Mouse (Mus musculus): ENCODE results near the gene Anapc4. TPM values are rescaled to one million over a fixed set of nuclear protein-coding genes. Genes with fewer than 3 reads are reported as not detected.

Gene Anapc4
- 10 to 100 TPM; 68.8 to 78.4 TPM for polyA plus RNA-seq (2017; shearing (Covaris generic))

DNA sequence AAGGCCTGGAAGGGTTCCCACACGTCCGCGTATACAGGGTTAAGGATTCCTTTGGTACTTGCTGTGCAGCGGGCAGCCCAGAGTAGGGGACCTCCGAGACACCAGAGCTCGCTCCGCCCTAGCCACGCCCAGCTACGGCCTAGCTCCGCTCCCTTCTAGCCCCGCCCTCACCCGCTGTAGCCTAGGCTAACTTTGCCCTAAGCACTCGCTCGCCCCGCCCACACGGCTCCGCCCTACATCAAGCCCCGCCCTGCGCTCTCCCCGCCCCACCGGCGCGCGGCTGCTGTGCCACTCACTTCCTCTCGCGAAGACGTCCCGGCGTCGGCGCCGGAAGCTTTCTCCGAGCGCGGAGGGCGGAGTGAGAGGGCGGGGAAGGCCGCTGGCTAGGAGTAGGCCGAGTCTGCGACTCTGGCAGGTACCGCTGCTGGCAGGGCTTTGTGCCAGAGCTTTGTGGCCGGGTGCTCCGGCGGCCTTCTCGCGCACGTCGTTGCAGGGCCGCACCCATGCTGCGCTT, at the start of gene Anapc4:
Anapc4 (plus strand) TSS at position 252 of the 514 bp plus-strand sequence.
- ATAC-seq = peak; percentile 94

- peak; percentile 9 for ATAC-seq
Observed at GRCm38 (mm10) chr5:52786556-52787322, 47.1 kb upstream of the Anapc4 start.

GRCm38 (mm10) chr5:52793230-52793629, 40.6 kb upstream of the Anapc4 start:
- ATAC-seq = no peak

- no peak for ATAC-seq
Observed at GRCm38 (mm10) chr5:52794109-52794508, 39.7 kb upstream of the Anapc4 start.

DNA sequence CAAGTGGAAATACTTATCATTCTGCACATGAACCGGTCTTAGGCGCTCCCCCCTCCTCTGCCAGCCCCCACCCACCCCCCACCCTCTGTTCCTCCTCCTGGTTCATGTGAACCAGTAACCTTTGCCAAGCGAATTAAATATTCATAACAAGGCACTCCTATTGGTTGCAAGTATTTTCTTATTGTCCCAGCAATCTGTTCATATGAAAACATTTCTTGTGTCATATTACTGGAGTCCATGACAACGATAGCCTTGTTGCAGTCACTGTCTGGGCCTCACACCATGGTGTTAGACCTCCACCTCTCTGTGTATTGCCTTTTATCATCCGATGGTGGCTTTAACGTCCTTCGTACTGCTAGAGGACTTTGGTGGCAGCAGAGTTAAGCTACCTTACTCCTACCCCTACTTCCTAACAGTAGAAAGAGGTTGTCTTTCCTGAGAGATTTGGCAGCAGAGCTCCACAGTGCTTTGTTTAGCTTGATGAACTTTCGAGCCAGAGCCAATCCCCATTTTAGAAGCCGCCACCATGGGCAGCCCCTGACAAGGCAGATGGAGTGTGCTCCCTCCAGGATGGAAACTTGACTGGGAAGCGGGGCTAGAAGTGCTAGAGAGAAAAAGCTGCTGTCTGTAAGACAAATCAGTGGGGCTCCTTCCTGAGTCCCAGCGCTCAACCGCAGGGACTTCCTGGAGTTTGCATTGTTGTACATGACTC, 34.4 kb upstream of the Anapc4 start:
- ATAC-seq = no peak

- no peak for ATAC-seq
Observed at GRCm38 (mm10) chr5:52805801-52806200, 28.0 kb upstream of the Anapc4 start.

GRCm38 (mm10) chr5:52806349-52806748, 27.5 kb upstream of the Anapc4 start:
- ATAC-seq = no peak

- ATAC-seq = no peak
Observed at GRCm38 (mm10) chr5:52807030-52807429, 26.8 kb upstream of the Anapc4 start.

GRCm38 (mm10) chr5:52810446-52810845, 23.4 kb upstream of the Anapc4 start:
- ATAC-seq = no peak

DNA sequence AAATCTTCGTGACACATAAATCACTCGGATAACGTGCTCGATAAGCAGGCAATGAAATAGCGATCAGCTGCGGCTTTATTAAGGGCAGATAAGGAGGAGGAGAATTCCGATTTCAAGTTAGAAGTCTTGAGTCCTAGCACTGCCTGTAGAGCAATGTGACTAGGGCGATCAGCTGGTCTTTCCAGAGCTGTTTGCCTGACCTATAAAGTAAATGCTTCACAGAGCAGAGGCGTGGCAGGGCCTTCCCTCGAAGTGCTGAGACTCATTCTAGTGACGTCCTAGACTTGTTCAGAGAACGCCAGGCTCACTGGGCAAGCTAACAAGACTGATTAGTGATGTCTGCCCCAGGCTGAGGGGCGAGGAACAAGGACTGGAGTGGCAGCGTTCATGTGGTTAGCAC, 22.8 kb upstream of the Anapc4 start:
- no peak for ATAC-seq

DNA sequence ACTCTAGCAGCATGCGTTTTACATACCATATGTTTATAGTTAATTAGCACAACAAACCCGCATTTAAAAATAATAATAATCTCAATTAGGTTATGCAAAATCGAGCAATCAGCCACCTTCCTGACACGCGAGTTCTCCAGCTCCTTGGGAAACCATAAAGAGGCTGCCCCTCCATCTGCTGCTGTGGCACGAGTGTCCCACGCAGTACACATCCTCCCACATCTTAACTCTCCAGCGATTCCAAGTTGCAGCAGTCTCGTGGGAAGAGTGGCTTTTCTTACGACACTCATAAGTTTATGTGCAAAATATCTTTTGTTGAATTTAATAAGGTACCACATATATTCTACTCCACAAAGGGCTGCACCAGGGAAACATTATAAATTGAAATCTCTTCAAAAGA, 21.4 kb upstream of the Anapc4 start:
- ATAC-seq = no peak

DNA sequence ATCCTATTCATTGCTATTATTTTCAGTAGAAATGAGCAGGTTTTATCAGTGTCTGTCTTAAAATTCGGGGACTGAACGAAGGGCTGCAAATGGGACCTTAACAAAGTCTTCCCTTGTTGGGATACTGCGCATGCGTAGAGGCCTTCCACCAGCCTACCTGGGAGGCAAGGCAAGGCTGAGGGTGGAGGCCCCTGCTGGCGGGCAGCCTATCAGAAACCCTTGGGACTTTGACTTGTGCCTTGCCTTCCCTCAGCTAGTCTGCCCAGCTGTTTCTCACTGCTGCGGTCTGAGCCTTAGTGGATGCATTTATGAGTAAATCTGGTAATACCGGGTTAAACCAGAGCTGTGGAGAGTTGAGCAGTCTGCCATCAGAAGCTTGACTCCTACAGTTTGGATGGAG, 20.5 kb upstream of the Anapc4 start:
- no peak for ATAC-seq

DNA sequence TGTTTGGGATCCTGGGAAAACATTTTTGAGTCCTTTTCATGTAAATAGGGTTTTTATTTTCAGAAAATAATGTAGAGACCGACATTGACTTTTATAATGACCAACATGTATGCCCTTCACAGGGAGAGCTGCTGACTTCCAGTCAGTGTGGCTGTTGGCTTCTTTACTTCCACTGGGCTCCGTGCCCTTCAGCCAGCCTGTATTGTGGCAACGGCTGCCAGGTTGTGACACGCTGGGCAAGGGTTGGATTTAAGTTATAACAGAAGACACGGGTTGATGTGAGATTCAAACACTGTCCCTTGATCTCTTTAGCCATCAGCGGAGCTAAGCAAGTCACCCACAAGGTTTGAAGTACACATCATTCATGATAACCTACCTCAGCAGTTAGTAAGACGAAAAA, 15.1 kb upstream of the Anapc4 start:
- no peak for ATAC-seq

GRCm38 (mm10) chr5:52821691-52822090, 12.1 kb upstream of the Anapc4 start:
- peak; percentile 28 for ATAC-seq

DNA sequence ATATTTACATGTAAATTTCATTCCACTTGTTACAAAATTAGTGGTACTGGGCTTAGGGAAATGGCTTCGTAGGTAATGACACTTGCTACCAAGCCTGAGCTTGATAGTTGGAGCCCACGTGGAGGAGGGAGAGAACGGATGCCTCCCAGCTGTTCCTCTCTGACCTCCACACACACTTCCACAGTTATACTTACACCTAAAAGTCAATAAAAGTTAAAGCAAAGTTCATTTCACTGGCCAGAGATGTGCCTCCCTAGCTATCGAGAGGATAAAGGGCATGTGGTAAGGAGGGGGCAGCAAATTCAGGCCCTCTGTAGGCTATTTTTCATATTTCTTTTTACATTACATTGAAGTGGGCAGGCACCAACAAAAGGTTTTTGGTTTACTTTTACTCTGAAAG, 5.9 kb upstream of the Anapc4 start:
- no peak for ATAC-seq

DNA sequence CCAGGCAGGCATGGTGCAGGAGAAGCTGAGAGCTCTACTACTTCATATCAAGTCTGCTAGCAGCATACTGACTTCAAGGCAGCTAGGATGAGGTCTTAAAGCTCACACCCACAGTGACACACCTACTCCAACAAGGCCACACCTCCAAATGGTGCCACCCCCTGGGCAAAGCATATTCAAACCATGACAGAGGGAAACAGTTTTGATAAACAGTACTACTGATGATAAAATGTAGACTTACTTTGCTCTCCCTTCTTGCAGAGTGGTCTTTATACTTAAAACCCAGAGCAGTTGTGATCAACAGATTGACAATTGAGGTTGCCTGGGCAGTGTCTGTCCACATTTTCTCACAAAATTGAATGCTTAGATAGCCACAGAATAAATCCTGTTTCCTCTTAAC, 807 bp upstream of the Anapc4 start:
- no peak for ATAC-seq

DNA sequence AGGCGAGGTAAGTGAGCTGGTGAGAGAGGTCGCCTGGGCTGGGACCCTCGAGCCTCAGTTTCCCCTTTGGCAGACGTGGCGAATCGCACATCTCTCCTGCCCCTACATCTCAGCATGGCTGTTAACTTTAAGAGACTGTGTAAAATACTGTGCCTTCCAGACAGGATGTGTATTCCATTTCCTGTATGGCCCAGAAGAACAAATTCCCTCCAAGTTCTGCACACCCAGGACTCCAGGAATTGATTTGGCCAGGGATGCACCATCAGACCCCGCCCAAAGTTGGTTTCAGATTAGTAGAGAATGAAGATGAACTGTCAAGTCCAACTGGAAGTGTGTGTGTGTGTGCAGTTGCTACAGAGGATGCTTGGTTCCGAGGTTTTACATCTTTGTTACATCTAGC, 574 bp downstream of the Anapc4 start:
- peak; percentile 5 for ATAC-seq

- ATAC-seq = no peak
Observed at GRCm38 (mm10) chr5:52844319-52844718, 10.5 kb downstream of the Anapc4 start.

DNA sequence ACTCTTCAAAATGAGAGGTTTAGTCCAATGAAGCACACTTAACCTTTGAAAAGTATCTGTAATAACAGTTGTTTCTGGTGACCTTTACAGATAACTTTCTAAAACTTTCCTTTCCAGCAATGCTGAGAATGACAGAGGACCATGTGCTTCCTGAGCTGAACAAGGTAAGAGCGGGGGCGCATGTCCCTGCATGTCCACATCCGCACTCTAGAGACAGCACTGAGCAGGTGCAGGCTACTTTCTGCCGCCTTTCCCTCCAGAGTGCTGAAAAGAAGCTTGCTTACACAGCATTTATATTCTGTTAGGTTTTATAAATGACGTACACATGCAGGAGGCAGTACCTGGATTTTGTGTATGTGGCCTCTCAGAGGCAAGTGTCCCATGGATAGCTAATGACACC, 21.9 kb downstream of the Anapc4 start:
- ATAC-seq = no peak

GRCm38 (mm10) chr5:52864446-52864845, 30.6 kb downstream of the Anapc4 start:
- ATAC-seq = no peak

DNA sequence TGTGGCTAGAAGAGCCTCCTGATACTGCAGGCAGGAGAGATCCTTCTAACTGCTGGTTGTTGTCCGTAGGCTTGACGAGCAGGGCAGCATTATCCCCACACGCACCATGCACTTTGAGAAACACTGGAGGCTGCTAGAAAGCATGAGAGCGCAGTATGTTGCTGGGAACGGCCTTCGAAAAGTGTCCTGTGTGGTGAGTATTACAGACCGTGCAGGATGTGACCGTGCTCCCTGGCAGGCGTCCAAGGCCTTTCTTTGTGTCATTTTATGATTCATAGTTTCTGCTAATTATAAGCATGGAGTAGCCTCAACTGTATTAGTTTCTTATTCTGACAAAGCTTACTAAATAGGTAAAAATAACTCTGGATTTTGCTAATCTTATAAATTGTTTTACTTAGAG, 32.0 kb downstream of the Anapc4 start:
- ATAC-seq = no peak

- no peak for ATAC-seq
Observed at GRCm38 (mm10) chr5:52866361-52867155, 32.7 kb downstream of the Anapc4 start.

Data from activated CD4-positive, CD25-positive, alpha-beta regulatory T cell, adult 4 months (primary cell).